Mouse (Mus musculus): ENCODE data around the gene Vps13d. TPM values are rescaled to one million over a fixed set of nuclear protein-coding genes. Genes with fewer than 3 reads are reported as not detected.

Gene Vps13d
- polyA plus RNA-seq, 1 experiment from 2014 or later: 7.9 TPM

DNA sequence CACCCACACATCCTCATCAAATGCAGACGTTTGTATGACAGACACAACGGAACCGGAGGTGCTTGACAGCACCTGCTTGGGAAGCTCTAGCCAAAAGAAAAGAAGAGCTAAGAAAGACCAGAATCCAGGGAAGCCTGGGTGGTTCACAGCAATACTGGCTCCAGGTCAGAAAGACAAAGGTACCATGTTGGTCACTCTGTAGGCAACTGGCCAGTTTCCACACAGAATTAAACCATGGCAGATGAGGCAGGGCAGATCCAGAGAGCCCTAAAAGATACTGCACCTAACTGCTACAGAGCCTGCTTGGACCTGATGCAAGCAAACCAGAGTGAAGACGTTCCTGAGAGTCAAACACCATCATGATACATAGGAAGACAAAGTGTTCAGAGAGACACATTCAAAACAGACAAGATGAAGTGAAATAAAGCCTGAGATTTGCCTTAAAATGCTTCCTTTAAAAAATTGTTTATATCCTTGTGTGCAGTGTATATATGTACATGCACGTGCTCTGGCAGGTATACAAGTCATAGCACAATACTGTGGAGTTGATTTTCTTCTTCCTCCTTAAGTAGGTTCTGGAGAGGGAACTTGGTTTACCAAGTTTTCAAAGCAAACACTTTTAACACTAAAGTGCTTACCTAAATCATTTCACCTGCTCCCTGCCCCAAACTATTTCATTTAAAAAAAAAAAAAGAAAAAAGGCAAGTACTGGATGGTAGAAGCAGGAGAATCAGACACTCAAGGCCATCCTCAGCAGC is 44.3 kb downstream of the Vps13d start:
- Histone ChIP-seq H3K9ac (ENCODE audit: low read length) (no peak overlapping the region), H3K9me3 (ENCODE audit: control insufficient read depth, low read length) (no peaks in the 10 kb centered on the region), H3K4me3 (ENCODE audit: low read depth, low read length) (no peak overlapping the region), H3K4me2 (ENCODE audit: low read depth, low read length, severe bottlenecking) (no peak overlapping the region), H3K27me3 (ENCODE audit: control insufficient read depth, insufficient read depth, low read length) (no peaks in the 10 kb centered on the region), H3K36me3 (ENCODE audit: control insufficient read depth, insufficient read depth, low read length) (no peaks in the 10 kb centered on the region; the same call in 1 of the 2 replicates), H3K27ac (ENCODE audit: low read depth, low read length) (no peak overlapping the region), H3K4me1 (replicated peaks; ENCODE audit: control insufficient read depth, insufficient read depth, low read length) (no peaks in the 10 kb centered on the region)
- ATAC-seq (replicated peaks; ENCODE audit: low FRiP score): no peak
- WGBS: 63% methylated on average over 5 of the region's 5 CpGs
- DNase-seq (ENCODE audit: low spot score): no peak

DNA sequence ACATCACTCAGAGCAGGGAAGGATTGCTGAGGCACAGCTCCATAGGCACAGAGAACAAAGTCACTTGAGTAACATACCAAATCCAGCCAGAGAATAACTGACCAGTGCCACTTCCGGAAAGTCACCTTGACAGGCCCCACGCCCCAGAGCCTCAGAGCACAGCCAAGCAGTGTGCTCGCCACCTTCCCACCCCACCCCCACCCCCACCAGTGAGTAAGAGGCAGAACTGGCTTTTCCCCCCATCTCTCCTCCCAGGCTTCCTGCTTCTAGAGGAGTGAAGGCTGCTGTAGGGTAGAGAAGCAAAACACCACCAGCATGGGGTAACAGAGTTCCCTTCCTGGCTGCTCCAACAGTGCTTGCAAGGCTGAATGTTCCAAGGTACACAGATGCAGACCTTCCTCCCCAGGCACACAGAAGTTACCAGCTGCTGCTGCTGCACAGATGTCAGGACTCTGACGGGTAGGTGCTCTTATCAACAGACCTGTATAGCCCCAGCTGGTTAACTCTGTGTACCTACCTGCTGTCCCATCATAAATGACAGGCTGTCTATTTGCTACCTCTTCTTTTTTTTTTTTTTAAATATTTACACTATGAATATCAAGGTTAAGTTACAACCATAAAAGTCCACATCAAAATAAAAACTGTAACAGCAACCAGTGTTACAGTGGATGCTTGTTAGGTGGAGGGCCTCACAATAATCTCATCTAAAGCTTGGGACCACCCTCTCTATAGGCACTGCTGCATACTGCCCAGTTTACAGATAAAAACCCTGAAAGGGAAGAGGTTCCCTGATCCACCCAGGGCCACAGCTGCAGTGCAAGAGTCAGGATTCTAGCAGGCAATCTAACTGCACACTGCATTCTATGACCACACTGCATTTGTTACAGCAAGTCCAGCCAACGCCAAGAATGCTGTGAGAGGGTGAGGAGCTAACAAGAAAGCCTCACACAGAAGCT is 47.5 kb downstream of the Vps13d start:
- 84% methylated on average over 5 of the region's 5 CpGs for whole genome bisulfite sequencing
- DNase-seq (ENCODE audit: low spot score): no peak
- Histone ChIP-seq H3K4me2 (ENCODE audit: low read depth, low read length, severe bottlenecking) (no peak overlapping the region), H3K36me3 (ENCODE audit: control insufficient read depth, insufficient read depth, low read length) (no peaks in the 10 kb centered on the region; the same call in 1 of the 2 replicates), H3K27ac (ENCODE audit: low read depth, low read length) (no peak overlapping the region), H3K9ac (ENCODE audit: low read length) (no peak overlapping the region), H3K9me3 (ENCODE audit: control insufficient read depth, low read length) (no peaks in the 10 kb centered on the region), H3K27me3 (ENCODE audit: control insufficient read depth, insufficient read depth, low read length) (no peaks in the 10 kb centered on the region), H3K4me3 (ENCODE audit: low read depth, low read length) (no peak overlapping the region), H3K4me1 (replicated peaks; ENCODE audit: control insufficient read depth, insufficient read depth, low read length) (no peaks in the 10 kb centered on the region)
- no peak for ATAC-seq (replicated peaks; ENCODE audit: low FRiP score)

DNA sequence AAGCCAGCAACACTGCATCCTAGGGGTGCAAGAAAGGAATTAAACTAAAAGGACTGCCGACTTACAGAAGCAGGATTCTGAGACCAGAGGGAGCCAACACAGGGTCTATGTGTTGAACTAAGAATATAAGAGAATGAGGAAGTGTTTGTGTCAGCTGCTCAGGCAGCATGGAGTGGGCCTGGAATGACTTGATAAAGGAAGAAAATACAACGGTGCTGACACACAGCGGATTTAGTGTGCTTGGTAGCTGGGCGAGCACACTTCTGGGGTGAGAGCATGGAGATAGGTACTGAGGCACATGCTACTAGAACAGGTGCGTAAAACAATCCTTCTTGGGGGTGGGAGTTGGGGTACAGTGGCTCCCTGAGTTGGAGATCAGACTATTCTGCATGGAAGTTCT is 51.3 kb downstream of the Vps13d start:
- H3K9ac ChIP-seq (ENCODE audit: low read length): no peak overlapping the region
- no peak for DNase-seq (ENCODE audit: low spot score)
- no peaks in the 10 kb centered on the region for H3K4me1 ChIP-seq (replicated peaks; ENCODE audit: control insufficient read depth, insufficient read depth, low read length)
- WGBS: 93% methylated on average over 5 of the region's 5 CpGs
- no peaks in the 10 kb centered on the region for H3K9me3 ChIP-seq (ENCODE audit: control insufficient read depth, low read length)
- no peaks in the 10 kb centered on the region; the same call in 1 of the 2 replicates for H3K36me3 ChIP-seq (ENCODE audit: control insufficient read depth, insufficient read depth, low read length)
- H3K27me3 ChIP-seq (ENCODE audit: control insufficient read depth, insufficient read depth, low read length): no peaks in the 10 kb centered on the region
- no peak overlapping the region for H3K27ac ChIP-seq (ENCODE audit: low read depth, low read length)
- no peak overlapping the region for H3K4me3 ChIP-seq (ENCODE audit: low read depth, low read length)
- H3K4me2 ChIP-seq (ENCODE audit: low read depth, low read length, severe bottlenecking): no peak overlapping the region
- ATAC-seq (replicated peaks; ENCODE audit: low FRiP score): no peak

DNA sequence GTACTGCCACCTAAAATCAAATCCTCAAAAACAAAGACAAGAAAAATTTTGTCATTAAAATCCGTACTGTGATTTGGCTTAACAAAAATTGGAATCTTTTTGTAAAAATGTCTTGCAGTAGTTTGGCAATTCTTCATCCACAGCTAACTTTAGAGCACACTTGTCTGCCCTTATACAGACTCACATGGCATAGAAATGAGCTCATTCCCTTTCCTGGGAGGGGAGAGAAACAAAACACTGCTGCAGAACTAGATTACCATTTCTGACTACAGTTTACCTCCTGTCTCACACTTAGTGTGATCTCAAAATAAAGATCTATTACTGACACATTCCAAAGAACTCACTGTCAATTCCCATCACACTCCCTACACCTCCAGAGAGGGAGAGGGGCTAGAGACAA is 58.1 kb downstream of the Vps13d start:
- no peak for DNase-seq (ENCODE audit: low spot score)

DNA sequence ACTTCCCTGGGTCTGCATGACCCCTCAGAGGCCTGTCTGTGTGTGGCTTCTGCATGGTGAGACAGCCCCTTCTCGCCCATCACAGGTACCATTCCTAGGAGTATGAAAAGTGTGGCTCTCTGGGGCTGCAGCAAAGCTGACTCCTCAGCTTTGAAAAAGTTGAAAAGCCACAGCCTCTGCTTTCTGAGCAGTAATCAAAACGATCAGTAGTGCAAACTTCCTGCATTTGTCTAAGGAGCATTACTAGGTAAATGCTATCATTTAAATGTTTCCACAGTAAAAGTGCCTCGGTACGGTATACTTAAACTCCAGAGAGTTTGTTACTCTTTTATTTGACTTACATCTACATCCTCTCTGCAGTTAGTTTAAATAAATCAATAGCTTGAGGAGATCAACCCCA is 59.3 kb downstream of the Vps13d start:
- H3K27me3 ChIP-seq (ENCODE audit: control insufficient read depth, insufficient read depth, low read length): no peaks in the 10 kb centered on the region
- H3K9me3 ChIP-seq (ENCODE audit: control insufficient read depth, low read length): no peaks in the 10 kb centered on the region
- H3K9ac ChIP-seq (ENCODE audit: low read length): no peak overlapping the region
- 93% methylated on average over 4 of the region's 4 CpGs for WGBS
- no peak overlapping the region for H3K27ac ChIP-seq (ENCODE audit: low read depth, low read length)
- ATAC-seq (replicated peaks; ENCODE audit: low FRiP score): no peak
- no peak overlapping the region for H3K4me2 ChIP-seq (ENCODE audit: low read depth, low read length, severe bottlenecking)
- H3K36me3 ChIP-seq (ENCODE audit: control insufficient read depth, insufficient read depth, low read length): no peaks in the 10 kb centered on the region; the same call in 1 of the 2 replicates
- H3K4me1 ChIP-seq (replicated peaks; ENCODE audit: control insufficient read depth, insufficient read depth, low read length): no peaks in the 10 kb centered on the region
- H3K4me3 ChIP-seq (ENCODE audit: low read depth, low read length): no peak overlapping the region
- no peak for DNase-seq (ENCODE audit: low spot score)

More for the DNA sequence above, 58.1 kb downstream of the Vps13d start:
- no peak for ATAC-seq (replicated peaks; ENCODE audit: low FRiP score)
- no peaks in the 10 kb centered on the region for H3K9me3 ChIP-seq (ENCODE audit: control insufficient read depth, low read length)
- no peak overlapping the region for H3K27ac ChIP-seq (ENCODE audit: low read depth, low read length)
- H3K4me2 ChIP-seq (ENCODE audit: low read depth, low read length, severe bottlenecking): no peak overlapping the region
- 91% methylated on average over 1 of the region's 1 CpGs for WGBS
- H3K36me3 ChIP-seq (ENCODE audit: control insufficient read depth, insufficient read depth, low read length): no peaks in the 10 kb centered on the region; the same call in 1 of the 2 replicates
- H3K4me1 ChIP-seq (replicated peaks; ENCODE audit: control insufficient read depth, insufficient read depth, low read length): no peaks in the 10 kb centered on the region
- H3K4me3 ChIP-seq (ENCODE audit: low read depth, low read length): no peak overlapping the region
- no peak overlapping the region for H3K9ac ChIP-seq (ENCODE audit: low read length)
- H3K27me3 ChIP-seq (ENCODE audit: control insufficient read depth, insufficient read depth, low read length): no peaks in the 10 kb centered on the region

DNA sequence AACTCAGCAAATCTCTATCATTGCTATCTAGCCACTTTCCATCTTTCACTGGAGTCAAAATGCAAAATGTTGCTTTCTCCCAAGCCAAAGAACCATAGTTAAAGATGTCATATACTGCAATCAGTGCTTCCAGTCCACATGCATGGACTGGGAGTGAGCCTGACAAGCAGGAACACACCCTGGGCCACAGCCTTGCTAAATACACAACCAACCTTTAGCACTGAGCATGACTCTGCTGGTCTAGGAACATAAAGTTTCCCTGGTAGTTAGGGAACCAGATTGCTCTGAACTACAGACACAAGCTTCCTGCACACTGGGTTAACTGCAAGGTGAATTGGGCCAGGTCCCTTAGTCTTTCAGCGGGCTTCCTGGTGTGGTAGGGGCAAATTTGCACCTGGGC is 64.0 kb downstream of the Vps13d start:
- H3K9me3 ChIP-seq (ENCODE audit: control insufficient read depth, low read length): no peaks in the 10 kb centered on the region
- DNase-seq (ENCODE audit: low spot score) (no peak), ATAC-seq (replicated peaks; ENCODE audit: low FRiP score) (no peak)
- H3K9ac ChIP-seq (ENCODE audit: low read length): no peak overlapping the region
- H3K27me3 ChIP-seq (ENCODE audit: control insufficient read depth, insufficient read depth, low read length): no peaks in the 10 kb centered on the region
- H3K27ac ChIP-seq (ENCODE audit: low read depth, low read length): no peak overlapping the region
- H3K4me1 ChIP-seq (replicated peaks; ENCODE audit: control insufficient read depth, insufficient read depth, low read length): no peaks in the 10 kb centered on the region
- no peak overlapping the region for H3K4me3 ChIP-seq (ENCODE audit: low read depth, low read length)
- H3K36me3 ChIP-seq (ENCODE audit: control insufficient read depth, insufficient read depth, low read length): no peaks in the 10 kb centered on the region; the same call in 1 of the 2 replicates
- no peak overlapping the region for H3K4me2 ChIP-seq (ENCODE audit: low read depth, low read length, severe bottlenecking)
- WGBS: 100% methylated on average over 1 of the region's 1 CpGs

DNA sequence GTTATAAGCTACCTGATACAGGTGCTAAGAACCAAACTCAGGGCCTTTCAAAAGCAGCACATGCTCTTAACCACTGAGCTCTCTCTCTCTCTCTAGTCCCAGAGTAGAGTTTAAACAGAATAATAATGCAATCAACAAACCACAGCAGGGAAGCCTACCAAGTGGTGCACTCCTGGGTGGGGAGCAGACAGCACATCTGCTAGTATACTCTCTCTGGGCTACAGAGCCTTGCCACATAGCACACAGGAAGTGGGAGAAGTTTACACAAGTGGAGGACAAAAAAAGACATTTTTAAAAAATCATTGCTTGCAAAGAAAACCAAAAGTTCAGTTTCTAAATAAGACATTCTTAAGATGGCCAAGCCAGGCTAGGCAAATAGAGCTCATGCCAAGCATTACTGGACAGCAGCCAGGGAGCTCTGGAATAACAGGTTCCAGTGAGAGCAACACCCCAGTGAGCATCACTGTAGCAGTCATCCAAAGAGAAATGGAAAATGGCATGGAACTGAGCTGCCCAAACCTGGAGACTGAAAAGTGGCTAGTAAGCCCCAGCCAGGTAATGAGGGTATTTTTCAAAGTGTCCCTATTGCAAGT is 64.8 kb downstream of the Vps13d start:
- no peak overlapping the region for H3K4me3 ChIP-seq (ENCODE audit: low read depth, low read length)
- no peak for DNase-seq (ENCODE audit: low spot score)
- no peak overlapping the region for H3K9ac ChIP-seq (ENCODE audit: low read length)
- H3K27ac ChIP-seq (ENCODE audit: low read depth, low read length): no peak overlapping the region
- no peak overlapping the region for H3K4me2 ChIP-seq (ENCODE audit: low read depth, low read length, severe bottlenecking)
- no peak for ATAC-seq (replicated peaks; ENCODE audit: low FRiP score)
- no peaks in the 10 kb centered on the region for H3K27me3 ChIP-seq (ENCODE audit: control insufficient read depth, insufficient read depth, low read length)
- no peaks in the 10 kb centered on the region for H3K9me3 ChIP-seq (ENCODE audit: control insufficient read depth, low read length)
- no peaks in the 10 kb centered on the region for H3K4me1 ChIP-seq (replicated peaks; ENCODE audit: control insufficient read depth, insufficient read depth, low read length)
- H3K36me3 ChIP-seq (ENCODE audit: control insufficient read depth, insufficient read depth, low read length): no peaks in the 10 kb centered on the region; the same call in 1 of the 2 replicates

DNA sequence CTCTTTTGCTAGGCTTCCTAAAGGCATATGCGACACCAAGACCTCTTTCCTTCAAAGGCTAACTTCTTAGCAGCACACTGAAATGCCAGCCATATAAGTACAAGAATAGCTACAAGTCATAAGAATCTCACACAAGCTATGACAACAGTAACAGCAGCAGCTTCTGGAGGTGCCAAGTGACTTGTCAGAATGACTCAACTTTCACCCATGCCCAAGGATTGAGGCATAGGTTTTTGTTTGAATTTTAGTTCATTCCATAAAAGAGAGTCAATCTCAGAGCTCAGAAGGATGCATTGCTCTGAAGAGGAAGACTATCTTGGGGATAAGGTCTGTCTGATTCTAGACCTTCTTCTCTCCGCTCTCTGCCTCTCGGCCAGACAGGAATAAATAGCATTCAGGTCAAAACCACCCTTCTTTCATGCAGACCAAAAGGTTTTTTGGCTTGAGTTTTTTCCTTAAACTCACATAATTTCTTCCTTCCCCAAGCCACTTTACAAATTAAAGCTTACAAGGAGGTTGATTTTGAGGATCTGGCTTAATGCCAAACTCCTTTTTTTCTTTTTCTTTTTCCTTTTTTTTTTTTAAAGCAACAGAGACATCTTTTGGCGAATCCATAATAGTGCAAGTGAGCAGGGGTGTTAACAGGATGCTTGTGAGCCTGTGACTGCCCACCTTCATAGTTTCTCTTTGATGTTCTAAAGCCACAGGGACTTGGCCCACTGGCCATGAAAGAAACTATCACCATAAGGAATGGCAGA is 69.2 kb downstream of the Vps13d start:
- H3K4me3 ChIP-seq (ENCODE audit: low read depth, low read length): no peak overlapping the region
- WGBS: 90% methylated on average over 4 of the region's 4 CpGs
- H3K4me1 ChIP-seq (replicated peaks; ENCODE audit: control insufficient read depth, insufficient read depth, low read length): no peaks in the 10 kb centered on the region
- no peaks in the 10 kb centered on the region; the same call in 1 of the 2 replicates for H3K36me3 ChIP-seq (ENCODE audit: control insufficient read depth, insufficient read depth, low read length)
- H3K27me3 ChIP-seq (ENCODE audit: control insufficient read depth, insufficient read depth, low read length): no peaks in the 10 kb centered on the region
- no peaks in the 10 kb centered on the region for H3K9me3 ChIP-seq (ENCODE audit: control insufficient read depth, low read length)
- ATAC-seq (replicated peaks; ENCODE audit: low FRiP score) (no peak), DNase-seq (ENCODE audit: low spot score) (no peak)
- no peak overlapping the region for H3K27ac ChIP-seq (ENCODE audit: low read depth, low read length)
- H3K4me2 ChIP-seq (ENCODE audit: low read depth, low read length, severe bottlenecking): no peak overlapping the region
- H3K9ac ChIP-seq (ENCODE audit: low read length): no peak overlapping the region

All from forebrain, embryonic 11.5 days (tissue).